Mouse (Mus musculus): ENCODE measurements at regions not wholly inside any gene's neighbourhood (a gene's known extent, or its start where the extent isn't known, plus 50 kb on each side); places are given as distances from the start of the nearest gene placed in this dataset.

DNA sequence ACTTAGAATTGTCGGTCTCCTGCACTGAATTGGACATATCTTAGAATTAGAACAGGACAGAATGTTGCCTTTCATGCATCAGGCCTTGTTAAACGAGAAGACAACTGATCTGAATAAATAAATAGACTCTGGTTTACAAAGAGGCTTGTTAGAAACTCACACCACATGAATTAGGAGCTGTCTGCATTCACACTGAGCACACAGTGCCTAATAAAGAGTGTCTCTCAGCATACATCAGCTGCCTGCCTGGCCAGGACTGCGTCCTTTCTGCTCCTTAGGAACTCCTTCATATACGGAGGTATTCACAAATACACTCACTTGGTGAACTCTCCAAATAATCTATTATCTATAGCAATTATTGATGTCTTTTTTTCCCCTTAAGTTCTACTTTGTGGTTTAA is 96.9 kb upstream of the Sgk1 start:
- TF ChIP-seq CTCF (IDR thresholded peaks at IDR 0.05; ENCODE audit: low read depth) (no peak), EP300 (IDR thresholded peaks at IDR 0.05; ENCODE audit: low read depth) (no peak)

All from liver, embryonic 14.5 days (tissue).